Mouse (Mus musculus): Measurements from ENCODE around the gene Gm7029. TPM values are rescaled to one million over a fixed set of nuclear protein-coding genes. Genes with fewer than 3 reads are reported as not detected.

The Gm7029 gene
- not detected for total RNA-seq (2023)

GRCm38 (mm10) chr17:33873537-33873936 lies at the start of gene Gm7029:
Gene Gm7029, plus strand, starts transcription at chr17:33873837.

DNA sequence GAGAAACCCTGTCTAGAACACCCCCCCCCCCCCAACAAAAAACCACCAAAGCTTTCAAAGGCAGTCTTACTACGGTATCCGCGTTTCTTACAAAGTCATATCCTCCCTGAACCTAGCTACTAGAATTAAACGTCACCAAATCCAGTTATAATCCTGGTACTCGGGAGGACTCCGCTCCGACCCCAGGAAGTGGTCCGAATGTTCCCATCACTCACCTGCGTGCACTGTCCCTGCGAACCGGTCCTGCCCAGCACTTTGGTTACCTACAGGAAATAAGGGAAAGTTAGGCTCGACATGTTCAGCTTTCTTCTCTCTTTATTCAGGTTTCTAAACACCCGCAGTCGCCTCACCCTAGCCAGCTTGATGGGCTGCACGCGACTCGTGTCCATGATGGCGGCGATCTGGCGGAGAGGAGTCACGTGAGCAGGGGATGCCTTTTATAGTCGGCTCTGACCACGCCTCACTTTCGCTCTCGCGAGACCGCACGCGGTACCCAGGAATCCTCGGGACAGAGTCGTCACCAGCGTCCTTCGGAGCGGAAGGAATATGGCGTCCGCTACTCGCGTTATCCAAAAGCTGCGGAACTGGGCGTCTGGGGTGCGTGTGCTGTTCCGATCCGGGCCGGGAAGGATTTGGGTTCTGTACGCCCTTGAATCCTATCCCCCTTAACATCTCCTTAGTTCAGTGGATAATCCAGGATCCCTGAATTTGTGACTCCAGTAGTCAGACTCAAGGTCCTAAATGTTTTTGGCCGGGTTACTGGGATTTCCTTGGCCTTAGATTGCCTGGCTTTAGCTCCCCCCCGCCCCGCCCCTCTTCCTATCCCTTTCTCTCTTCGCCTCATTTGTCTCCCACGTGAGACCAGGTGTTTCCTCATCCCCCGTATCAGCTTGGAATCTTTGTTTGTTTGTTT lies 49.3 kb upstream of the Gm7029 start, which contains the start of the genes Rps28 and Ndufa7:
Gene Rps28 (minus strand): TSS at position 479 of the 913 bp plus-strand sequence.
Gene Ndufa7 (plus strand): TSS at position 489 of the 913 bp plus-strand sequence.

DNA sequence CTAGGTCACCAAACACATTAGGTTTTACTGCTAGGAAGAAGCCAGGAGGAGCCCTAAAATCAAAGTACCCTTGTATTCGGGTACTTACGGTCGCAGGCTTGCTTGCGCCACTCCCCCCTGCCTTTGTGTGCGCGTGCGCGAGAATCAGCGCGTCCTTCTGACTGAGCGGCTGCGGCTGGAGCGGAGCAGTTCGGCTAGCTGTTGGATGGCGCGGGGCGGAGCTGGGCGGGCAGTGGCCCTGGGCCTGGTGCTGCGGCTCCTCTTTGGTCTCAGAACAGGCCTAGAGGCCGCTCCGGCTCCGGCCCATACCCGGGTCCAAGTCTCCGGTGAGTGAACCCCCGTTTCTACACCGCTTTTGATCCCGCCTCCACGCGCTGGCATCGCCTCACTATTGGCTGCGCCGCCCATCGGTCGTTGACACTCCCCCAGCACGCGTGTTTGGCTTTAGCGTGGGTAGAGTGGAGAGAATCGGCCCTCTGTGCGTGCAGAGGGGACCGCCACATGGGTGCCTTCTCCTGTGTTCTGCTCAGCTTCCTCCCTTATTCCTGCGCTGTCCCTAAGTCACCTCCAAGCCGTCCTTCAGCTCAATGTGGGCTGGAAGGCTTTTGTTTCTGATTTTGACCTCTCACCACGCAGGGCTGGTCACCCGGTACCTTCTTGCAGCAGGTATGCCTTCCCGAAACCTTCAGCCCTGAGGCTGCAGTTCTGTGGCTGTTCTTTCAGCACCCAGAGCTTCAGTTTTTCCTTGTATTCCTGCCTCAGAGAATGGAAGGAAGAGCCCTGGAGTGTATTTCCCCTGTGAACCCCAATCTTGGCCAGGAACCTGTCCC lies 30.5 kb upstream of the Gm7029 start, which contains the start of gene Cd320:
Gene Cd320 (plus strand): TSS at position 126 of the 830 bp plus-strand sequence.

GRCm38 (mm10) chr17:33890533-33891059 lies 17.0 kb downstream of the Gm7029 start, which contains the start of gene Kifc1:
Gene Kifc1, minus strand, starts transcription at chr17:33890661.

GRCm38 (mm10) chr17:33904835-33905234 lies 31.2 kb downstream of the Gm7029 start, which contains the start of gene Platr17:
Gene Platr17, plus strand, starts transcription at chr17:33905135.

DNA sequence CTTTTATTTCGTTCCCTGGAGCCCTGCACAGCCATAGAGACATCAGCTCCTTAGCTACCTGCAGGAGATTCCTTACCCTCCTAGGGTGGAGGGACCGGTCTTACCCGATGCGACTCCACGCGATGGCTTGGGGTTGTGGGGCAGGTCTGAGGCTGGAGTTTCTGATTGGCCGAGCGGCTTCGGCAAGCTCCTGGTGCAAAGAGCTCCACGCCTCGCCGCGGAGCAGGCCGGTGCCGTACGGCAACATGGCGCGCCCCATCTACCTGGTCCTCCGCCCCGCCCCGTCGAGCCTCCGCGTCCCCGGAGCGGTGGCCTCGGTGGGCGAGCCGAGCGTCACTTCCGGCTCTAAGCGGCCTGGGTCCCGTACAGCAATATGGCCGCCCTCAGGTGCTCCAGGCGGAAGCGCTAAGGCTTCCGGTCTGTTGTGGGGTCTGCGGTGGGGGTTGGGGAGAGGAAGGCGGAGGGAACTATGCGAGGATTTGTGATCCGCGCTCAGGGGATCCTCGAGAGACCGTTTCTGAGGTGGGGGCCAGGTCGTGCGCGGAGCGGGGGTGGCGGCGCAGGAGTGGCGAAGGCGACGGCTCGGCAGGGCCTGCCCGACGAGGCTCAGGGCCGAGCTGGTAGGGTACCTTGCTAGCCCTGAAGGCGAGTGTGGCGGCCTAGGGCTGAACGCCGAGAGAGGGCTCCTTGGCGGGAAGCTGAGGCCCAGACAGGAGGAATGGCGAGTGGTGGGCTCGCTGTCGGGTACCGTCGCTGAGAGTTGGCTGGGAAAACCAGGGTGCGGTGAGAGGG lies 35.6 kb downstream of the Gm7029 start, which contains the start of gene Daxx:
Gene Daxx (plus strand): TSS at position 338 of the 792 bp plus-strand sequence.

GRCm38 (mm10) chr17:33915671-33916250 lies 42.1 kb downstream of the Gm7029 start, which contains the start of the genes Tapbp and Zbtb22:
Gene Tapbp, plus strand, starts transcription at chr17:33915899.
Gene Zbtb22, plus strand, starts transcription at chr17:33915904.

Other genes with a start within 250 kb of the Gm7029 start
- gene Zfp414, start 244.7 kb upstream of the Gm7029 start, total RNA-seq (2023), result 10 to 100 TPM; 64.8 to 66.7 TPM
- 100 to 1,000 TPM; 361 to 386 TPM for gene Pram1, start 235.8 kb upstream of the Gm7029 start, total RNA-seq (2023)
- 100 to 1,000 TPM; 181 to 236 TPM for gene Hnrnpm, start 187.0 kb upstream of the Gm7029 start, total RNA-seq (2023)
- gene March2, start 155.2 kb upstream of the Gm7029 start, total RNA-seq (2023), result 10 to 100 TPM; 58.9 to 59.2 TPM
- gene Rab11b, start 113.3 kb upstream of the Gm7029 start, total RNA-seq (2023), result 100 to 1,000 TPM; 174 to 180 TPM
- 1 to 10 TPM; 1.1 to 1.2 TPM for gene Angptl4, start 92.0 kb upstream of the Gm7029 start, total RNA-seq (2023)
- 1 to 10 TPM; 4.7 to 7.4 TPM for gene Kank3, start 63.3 kb upstream of the Gm7029 start, total RNA-seq (2023)
- 1,000 to 10,000 TPM; 1,073 to 1,248 TPM for gene Rps28, start 49.3 kb upstream of the Gm7029 start, total RNA-seq (2023)
- gene Ndufa7, start 49.3 kb upstream of the Gm7029 start, total RNA-seq (2023), result 100 to 1,000 TPM; 110 to 135 TPM
- 1 to 10 TPM; 1.1 to 1.5 TPM for gene Cd320, start 30.7 kb upstream of the Gm7029 start, total RNA-seq (2023)
- gene Kifc1, start 16.8 kb downstream of the Gm7029 start, total RNA-seq (2023), result 10 to 100 TPM; 45.6 to 48.3 TPM
- under 1 TPM in 1 of 2 experiments, not detected in 1; 0.66 TPM for gene Platr17, start 31.3 kb downstream of the Gm7029 start, total RNA-seq (2023)
- gene Daxx, start 35.6 kb downstream of the Gm7029 start, total RNA-seq (2023), result 10 to 100 TPM; 42.9 to 43.9 TPM
- gene Tapbp, start 42.1 kb downstream of the Gm7029 start, total RNA-seq (2023), result 100 to 1,000 TPM; 238 to 240 TPM
- gene Zbtb22, start 42.1 kb downstream of the Gm7029 start, total RNA-seq (2023), result 10 to 100 TPM; 32.0 to 36.2 TPM
- gene Rgl2, start 55.7 kb downstream of the Gm7029 start, total RNA-seq (2023), result 100 to 1,000 TPM; 208 to 226 TPM
- 10 to 100 TPM; 56.6 to 57.6 TPM for gene Pfdn6, start 66.5 kb downstream of the Gm7029 start, total RNA-seq (2023)
- 10 to 100 TPM; 18.7 to 20.9 TPM for gene Wdr46, start 66.8 kb downstream of the Gm7029 start, total RNA-seq (2023)
- 10 to 100 TPM; 10.7 to 12.0 TPM for gene B3galt4, start 77.7 kb downstream of the Gm7029 start, total RNA-seq (2023)
- gene Vps52, start 82.0 kb downstream of the Gm7029 start, total RNA-seq (2023), result 10 to 100 TPM; 51.7 to 59.1 TPM
- gene Rps18, start 82.2 kb downstream of the Gm7029 start, total RNA-seq (2023), result 100 to 1,000 TPM; 438 to 472 TPM
- gene H2-K1, start 126.5 kb downstream of the Gm7029 start, total RNA-seq (2023), result 100 to 1,000 TPM; 950 to 982 TPM
- gene Ring1, start 150.8 kb downstream of the Gm7029 start, total RNA-seq (2023), result 10 to 100 TPM; 13.7 to 14.8 TPM
- gene H2-Ke6, start 154.2 kb downstream of the Gm7029 start, total RNA-seq (2023), result 10 to 100 TPM; 69.5 to 70.9 TPM
- gene Slc39a7, start 157.8 kb downstream of the Gm7029 start, total RNA-seq (2023), result 10 to 100 TPM; 60.0 to 81.8 TPM
- gene Rxrb, start 158.0 kb downstream of the Gm7029 start, total RNA-seq (2023), result 10 to 100 TPM; 57.4 to 59.4 TPM
- 1 to 10 TPM; 4.2 to 7.9 TPM for gene Col11a2, start 165.6 kb downstream of the Gm7029 start, total RNA-seq (2023)
- 1 to 10 TPM; 1.5 to 1.8 TPM for gene H2-Oa, start 218.5 kb downstream of the Gm7029 start, total RNA-seq (2023)
- gene H2-DMa, start 245.7 kb downstream of the Gm7029 start, total RNA-seq (2023), result 10 to 100 TPM; 52.3 to 73.6 TPM
- 100 to 1,000 TPM; 173 to 194 TPM for gene Brd2, start 248.8 kb downstream of the Gm7029 start, total RNA-seq (2023)

Measured in neutrophil, adult 59 days (primary cell).